Mouse (Mus musculus): ENCODE measurements around the gene Zfp383.

DNA sequence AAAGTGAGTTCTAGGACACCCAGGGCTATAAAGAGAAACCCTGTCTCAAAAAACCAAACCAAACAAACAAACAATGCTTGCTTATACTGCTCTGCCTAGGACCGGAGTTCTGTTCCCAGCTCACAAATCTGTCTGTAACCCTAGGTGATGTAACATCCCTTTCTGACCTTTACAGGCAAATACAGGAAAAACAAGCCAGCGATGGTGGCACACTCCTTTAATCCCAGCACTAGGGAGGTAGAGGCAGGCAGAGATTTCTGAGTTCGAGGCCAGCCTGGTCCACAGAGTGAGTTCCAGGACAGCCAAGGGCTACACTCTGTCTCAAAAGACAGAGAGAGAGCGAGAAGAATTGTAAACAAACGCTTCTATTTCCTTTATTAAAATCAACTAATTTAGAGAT lies 817 bp upstream of the Zfp383 start:
- TF ChIP-seq CTCF (IDR thresholded peaks at IDR 0.05), result no peak
- no peak for TF ChIP-seq EP300 (IDR thresholded peaks at IDR 0.05)
